Comparison of ENCODE assay signal across 30 mouse cellular contexts in genomic region chr4:107036985-107037384, GRCm38 (mm10). TPM values are rescaled to one million over a fixed set of nuclear protein-coding genes. Genes with fewer than 3 reads are reported as not detected.
DNase-seq lines count a peak whose midpoint lies in the region; ATAC-seq and TF ChIP-seq lines count a peak whose summit lies in the region.
"Had no signal": no experiment of that assay in that cellular context is flagged by ENCODE, and none has a peak within 500 bp of the region (broad histone marks: within the 10 kb centered on the region; RNA-seq: fewer than 3 reads in every experiment).

No protein-coding gene starts in this region.

- in situ Hi-C loops in CH12.LX (cut with MboI; ENCODE audit: low pct_ligation_motif_present, low pct_unique_long_range_greater_than_20kb, low sequenced_read_pairs), result no loop called here

- no peaks in the 10 kb centered on the region for H3K9me3 ChIP-seq in midbrain, embryonic 15.5 days
- no peaks in the 10 kb centered on the region for H3K9me3 ChIP-seq in midbrain, embryonic 10.5 days (replicated peaks)
- H3K9me3 ChIP-seq in CH12.LX (replicated peaks; ENCODE audit: low read length), result no peaks in the 10 kb centered on the region
- H3K9me3 ChIP-seq: embryonic facial prominence, embryonic 12.5 days; heart, embryonic 15.5 days; limb, embryonic 13.5 days; liver, embryonic 13.5 days; megakaryocyte, embryonic 14.5 days; midbrain, embryonic 13.5 days had no signal

- H3K27me3 ChIP-seq in kidney, adult 2 months (replicated peaks; ENCODE audit: control insufficient read depth, insufficient read depth, low read length), result no peaks in the 10 kb centered on the region
- H3K27me3 ChIP-seq in midbrain, embryonic 15.5 days (replicated peaks), result no peaks in the 10 kb centered on the region
- H3K27me3 ChIP-seq in midbrain, embryonic 10.5 days (ENCODE audit: low read depth, poor library complexity, severe bottlenecking), result no peaks in the 10 kb centered on the region
- no peaks in the 10 kb centered on the region for H3K27me3 ChIP-seq in CH12.LX (replicated peaks)
- H3K27me3 ChIP-seq: embryonic facial prominence, embryonic 12.5 days; heart, embryonic 15.5 days; limb, embryonic 13.5 days; liver, embryonic 13.5 days; midbrain, embryonic 13.5 days had no signal

- WGBS in kidney, adult 2 months, result 98% methylated on average over 2 of the region's 2 CpGs
- 86% methylated on average over 2 of the region's 2 CpGs for WGBS in midbrain, embryonic 15.5 days
- WGBS in midbrain, embryonic 10.5 days, result 88% methylated on average over 2 of the region's 2 CpGs

- TF ChIP-seq CTCF in kidney, adult 2 months (conservative IDR thresholded peaks at IDR 0.05; ENCODE audit: insufficient read depth, insufficient read length, low read depth, low read length), result 0 out of 2 replicates have a peak, but pooled peaks have one; percentile 29
- peak in 1 of 2 experiments; percentile 14; a peak in 1 of 4 replicates for TF ChIP-seq CTCF in CH12.LX (conservative IDR thresholded peaks at IDR 0.05 in 1 of 2, IDR thresholded peaks at IDR 0.05 in 1 of 2; ENCODE audit: low read depth in 2 of 2, low read length in 2 of 2)

- no peak for TF ChIP-seq POLR2A in kidney, adult 2 months (IDR thresholded peaks at IDR 0.05; ENCODE audit: low read depth, low read length)
- TF ChIP-seq POLR2A in CH12.LX (IDR thresholded peaks at IDR 0.05; ENCODE audit: low read depth, low read length), result no peak

- intact Hi-C loops in gastrocnemius, postnatal 14 days (cut with DNase I; ENCODE audit: low total_unique reads), result no loop called here

- no peak for DNase-seq in kidney, adult 2 months
- DNase-seq in kidney, postnatal 10 days, result no peak
- no peak for DNase-seq in midbrain, embryonic 10.5 days (ENCODE audit: low spot score)
- no peak for DNase-seq in CH12.LX (ENCODE audit: extremely low read depth)
- DNase-seq in right cerebral cortex, adult 2 months (ENCODE audit: low spot score in 2 of 2), result no peak
- no peak for DNase-seq in gastrocnemius, postnatal 14 days
- DNase-seq: adrenal gland, postnatal 14 days; cerebellum, adult 11 months; cerebellum, adult 9-10 months; embryo, embryonic 11 days; kidney, adult 18-20 months; kidney, postnatal 14 days; layer of hippocampus, adult 9-11 months; liver, embryonic 13.5 days; lung, embryonic 14.5 days; lung, postnatal 36 days; spleen, adult 18-20 months had no signal

- 0 out of 2 replicates have a peak, but pooled peaks have one; percentile 19 for ATAC-seq in midbrain, embryonic 15.5 days (replicated peaks)
- peak; percentile 49; the same call in 1 of the 2 replicates for ATAC-seq in megakaryocyte progenitor cell, adult 5-6 weeks (replicated peaks; ENCODE audit: poor library complexity)
- ATAC-seq: forebrain, embryonic 16.5 days had no signal

- H3K4me1 ChIP-seq in kidney, adult 2 months (ENCODE audit: control insufficient read depth, insufficient read depth, low read length), result no peaks in the 10 kb centered on the region
- peaks cover 5% of the 10 kb centered on the region for H3K4me1 ChIP-seq in midbrain, embryonic 15.5 days
- peaks cover 13% of the 10 kb centered on the region for H3K4me1 ChIP-seq in midbrain, embryonic 10.5 days
- peaks cover 0 to 30% of the 10 kb centered on the region in 2 experiments; a peak in 2 of 4 replicates for H3K4me1 ChIP-seq in CH12.LX (ENCODE audit: control insufficient read depth in 1 of 2, insufficient read depth in 2 of 2)
- H3K4me1 ChIP-seq: embryonic facial prominence, embryonic 12.5 days; limb, embryonic 13.5 days; liver, embryonic 13.5 days had no signal

- H3K4me3 ChIP-seq in kidney, adult 2 months (ENCODE audit: insufficient read depth, low read depth, low read length), result no peak overlapping the region
- H3K4me3 ChIP-seq in midbrain, embryonic 15.5 days, result no peak overlapping the region
- H3K4me3 ChIP-seq in midbrain, embryonic 10.5 days, result no peak overlapping the region
- no peak overlapping the region for H3K4me3 ChIP-seq in CH12.LX (replicated peaks in 1 of 3; ENCODE audit: low read depth in 2 of 3, low read length in 2 of 3, poor library complexity in 1 of 3)
- H3K4me3 ChIP-seq: embryonic facial prominence, embryonic 12.5 days; heart, embryonic 15.5 days; left cerebral cortex, adult 2 months; limb, embryonic 13.5 days; liver, embryonic 13.5 days; megakaryocyte, embryonic 14.5 days; midbrain, embryonic 13.5 days had no signal

- TF ChIP-seq RAD21 in CH12.LX (IDR thresholded peaks at IDR 0.05; ENCODE audit: low read depth, low read length), result no peak

- H3K4me2 ChIP-seq in midbrain, embryonic 15.5 days, result no peak overlapping the region
- H3K4me2 ChIP-seq in CH12.LX (ENCODE audit: insufficient read depth, low read depth, poor library complexity, severe bottlenecking), result no peak overlapping the region
- H3K4me2 ChIP-seq: embryonic facial prominence, embryonic 12.5 days; heart, embryonic 15.5 days; limb, embryonic 13.5 days; liver, embryonic 13.5 days; lung, embryonic 14.5 days; midbrain, embryonic 13.5 days had no signal

- H3K27ac ChIP-seq in kidney, adult 2 months (ENCODE audit: insufficient read depth, low read depth, low read length), result no peak overlapping the region
- no peak overlapping the region for H3K27ac ChIP-seq in midbrain, embryonic 15.5 days
- H3K27ac ChIP-seq in midbrain, embryonic 10.5 days (replicated peaks), result no peak overlapping the region
- H3K27ac ChIP-seq in CH12.LX (ENCODE audit: insufficient read depth, low read depth), result no peak overlapping the region
- H3K27ac ChIP-seq: embryonic facial prominence, embryonic 12.5 days; heart, embryonic 15.5 days; left cerebral cortex, adult 2 months; liver, embryonic 13.5 days had no signal

- no peaks in the 10 kb centered on the region for H3K36me3 ChIP-seq in kidney, adult 2 months (ENCODE audit: control insufficient read depth, insufficient read depth, low read length)
- peaks cover 22% of the 10 kb centered on the region for H3K36me3 ChIP-seq in midbrain, embryonic 15.5 days (replicated peaks)
- H3K36me3 ChIP-seq in midbrain, embryonic 10.5 days, result peaks cover 98% of the 10 kb centered on the region
- H3K36me3 ChIP-seq in CH12.LX (replicated peaks in 1 of 2; ENCODE audit: control insufficient read depth in 1 of 2, insufficient read depth in 1 of 2, low read length in 1 of 2), result peaks cover 59 to 95% of the 10 kb centered on the region in 2 experiments

- dilution Hi-C loops in CH12.LX (cut with MboI; ENCODE audit: extremely low pct_ligation_motif_present, extremely low pct_unique_long_range_greater_than_20kb, low sequenced_read_pairs), result no loop called here

- H3K9ac ChIP-seq in midbrain, embryonic 15.5 days, result no peak overlapping the region
- no peak overlapping the region for H3K9ac ChIP-seq in CH12.LX (ENCODE audit: insufficient read depth, low read depth)
- H3K9ac ChIP-seq: embryonic facial prominence, embryonic 12.5 days; heart, embryonic 15.5 days; limb, embryonic 13.5 days; liver, embryonic 13.5 days; lung, embryonic 14.5 days; midbrain, embryonic 13.5 days had no signal

- H3K79me2 ChIP-seq in CH12.LX (replicated peaks; ENCODE audit: control insufficient read depth, extremely low read depth, insufficient read depth, poor library complexity, severe bottlenecking), result no peaks in the 10 kb centered on the region

- TF ChIP-seq EP300 in CH12.LX (IDR thresholded peaks at IDR 0.05; ENCODE audit: low read length), result no peak

TF ChIP-seq in CH12.LX, 34 proteins besides CTCF, POLR2A, EP300 and RAD21:
- 0 out of 2 replicates have a peak, but pooled peaks have one; percentile 13 for TF ChIP-seq SMC3 (IDR thresholded peaks at IDR 0.05; ENCODE audit: low read depth, low read length)
- no peak for TF ChIP-seq TCF12 (IDR thresholded peaks at IDR 0.05; ENCODE audit: low read depth, low read length)

RNA-seq across cellular contexts. Expression of gene Mrpl37, which starts 29.7 kb away (rescaled TPM):
- 111 and 118 TPM in 2 replicates for polyA plus RNA-seq in kidney, adult 2 months (2012; rRNA removed)
- polyA plus RNA-seq in midbrain, embryonic 15.5 days (2015; fragmentation: Nextera tagmentation; extraction: Ambion mirVana), result 77.7 and 82.3 TPM in 2 replicates
- 122 and 123 TPM in 2 replicates for polyA plus RNA-seq in midbrain, embryonic 10.5 days (2016; fragmentation: Nextera tagmentation; extraction: Ambion mirVana)
- 53.5 and 60.0 TPM in 2 replicates for total RNA-seq in CH12.LX (2012; rRNA removed)
- 45.1 and 53.6 TPM in 2 replicates for total RNA-seq in CH12.LX (2014; rRNA removed)
- 85.2 and 123 TPM in 2 replicates for polyA plus RNA-seq in CH12.LX (2012; ENCODE audit: insufficient read length, low read depth)
- total RNA-seq in megakaryocyte progenitor cell, adult 5-6 weeks (2015), result 70.2 and 77.7 TPM in 2 replicates
- total RNA-seq in megakaryocyte progenitor cell, adult 5-6 weeks (2017), result 60.2 and 60.6 TPM in 2 replicates
- 10 to 100 TPM; 75.8 to 84.3 TPM for total RNA-seq in gastrocnemius, postnatal 14 days (2021)

RNA-seq across cellular contexts. Expression of gene Cyb5rl, which starts 29.8 kb away (rescaled TPM):
- 19.0 and 21.7 TPM in 2 replicates for polyA plus RNA-seq in kidney, adult 2 months (2012; rRNA removed)
- polyA plus RNA-seq in midbrain, embryonic 15.5 days (2015; fragmentation: Nextera tagmentation; extraction: Ambion mirVana), result 3.7 and 4.7 TPM in 2 replicates
- polyA plus RNA-seq in midbrain, embryonic 10.5 days (2016; fragmentation: Nextera tagmentation; extraction: Ambion mirVana), result 7.6 and 9.9 TPM in 2 replicates
- total RNA-seq in CH12.LX (2012; rRNA removed) (14.0 and 16.4 TPM in 2 replicates), CH12.LX (2014; rRNA removed) (22.7 and 23.4 TPM in 2 replicates)
- 19.3 and 24.9 TPM in 2 replicates for polyA plus RNA-seq in CH12.LX (2012; ENCODE audit: insufficient read length, low read depth)
- 2.7 and 3.5 TPM in 2 replicates for total RNA-seq in megakaryocyte progenitor cell, adult 5-6 weeks (2015)
- total RNA-seq in megakaryocyte progenitor cell, adult 5-6 weeks (2017), result 6.2 and 6.5 TPM in 2 replicates
- 10 to 100 TPM; 16.2 to 17.1 TPM for total RNA-seq in gastrocnemius, postnatal 14 days (2021)

RNA-seq across cellular contexts. Expression of gene Cdcp2, which starts 59.7 kb away (rescaled TPM):
- 0.05 TPM in 1 of 2 replicates, not detected in the other for polyA plus RNA-seq in kidney, adult 2 months (2012; rRNA removed)
- not detected in 2 replicates for polyA plus RNA-seq in midbrain, embryonic 15.5 days (2015; fragmentation: Nextera tagmentation; extraction: Ambion mirVana)
- 0.11 and 0.22 TPM in 2 replicates for polyA plus RNA-seq in midbrain, embryonic 10.5 days (2016; fragmentation: Nextera tagmentation; extraction: Ambion mirVana)
- total RNA-seq in CH12.LX (2012; rRNA removed), result 9.9 and 13.4 TPM in 2 replicates
- total RNA-seq in CH12.LX (2014; rRNA removed), result 6.6 and 6.9 TPM in 2 replicates
- 14.7 and 16.9 TPM in 2 replicates for polyA plus RNA-seq in CH12.LX (2012; ENCODE audit: insufficient read length, low read depth)
- total RNA-seq in megakaryocyte progenitor cell, adult 5-6 weeks (2015), result not detected in 2 replicates
- total RNA-seq in megakaryocyte progenitor cell, adult 5-6 weeks (2017), result not detected in 2 replicates
- total RNA-seq in gastrocnemius, postnatal 14 days (2021), result not detected
- total RNA-seq: adrenal gland, postnatal 14 days; gastrocnemius, adult 8-10 months; heart, postnatal 25 days; left cerebral cortex, adult 2 months; left cerebral cortex, postnatal 36 days; neutrophil, adult 5-6 weeks had no signal
- polyA plus RNA-seq: forebrain, embryonic 16.5 days; heart, embryonic 15.5 days; liver, embryonic 13.5 days; lung, embryonic 14.5 days; midbrain, embryonic 13.5 days had no signal

Comparison
In these comparisons a context has a peak if more than half of its experiments do, and no peak if none do; other contexts are left out.
1. RNA of gene Cdcp2, which starts 59.7 kb away (polyA plus RNA-seq): 14.7 to 16.9 TPM in CH12.LX; 0.11 to 0.22 TPM in midbrain, embryonic 10.5 days, 0.05 TPM in kidney, adult 2 months and not detected in midbrain, embryonic 15.5 days; every median in the first group is over 10 times any median in the second.